Comparison of ENCODE assay signal across 8 mouse cellular contexts in the genomic region with DNA sequence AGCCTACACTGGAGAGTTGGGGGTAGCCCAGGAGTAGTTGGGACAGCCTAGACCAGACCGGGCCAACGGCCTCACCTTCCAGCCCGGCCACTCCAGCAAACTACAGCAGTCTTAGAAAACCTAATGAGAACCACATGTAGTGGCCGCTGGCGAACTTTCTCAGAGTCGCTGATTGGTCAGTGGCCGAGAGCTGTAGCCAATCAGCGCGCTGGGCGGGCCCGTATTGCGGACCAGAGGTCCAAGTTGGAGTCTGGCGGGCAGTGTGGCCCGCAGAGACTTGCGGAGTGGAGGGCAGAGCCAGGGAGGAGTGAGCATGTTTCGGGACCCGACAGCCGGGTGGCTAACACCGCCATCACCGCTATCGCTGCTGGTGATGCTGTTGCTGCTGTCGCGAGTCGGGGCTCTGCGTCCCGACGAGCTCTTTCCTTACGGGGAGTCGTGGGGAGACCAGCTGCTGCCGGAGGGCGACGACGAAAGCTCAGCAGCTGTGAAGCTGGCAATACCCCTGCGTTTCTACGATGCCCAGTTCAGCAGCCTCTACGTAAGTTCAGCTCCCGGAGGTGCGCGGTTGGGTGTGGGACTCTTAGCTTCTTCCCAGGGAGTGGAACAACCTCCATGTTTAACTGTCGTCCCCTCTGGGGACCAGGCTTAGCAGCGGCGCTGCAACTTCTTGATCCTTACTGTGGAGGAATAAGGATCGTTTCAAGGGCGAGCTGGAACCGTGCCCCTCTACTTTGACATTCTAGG. TPM values are rescaled to one million over a fixed set of nuclear protein-coding genes. Genes with fewer than 3 reads are reported as not detected.
DNase-seq lines count a peak whose midpoint lies in the region; ATAC-seq and TF ChIP-seq lines count a peak whose summit lies in the region.

A gene (plus strand): TSS at position 241 of the 747 bp plus-strand sequence.

- H3K4me3 ChIP-seq in ES-Bruce4 (ENCODE audit: low read depth, low read length) = peak within 1 kb of the TSS; percentile 79
- H3K4me3 ChIP-seq in hindbrain, embryonic 10.5 days = peak within 1 kb of the TSS; percentile 67
- peak within 1 kb of the TSS; percentile 54 for H3K4me3 ChIP-seq in lung, postnatal 0 days (ENCODE audit: low read depth, low read length)

- peak within 1 kb of the TSS; percentile 75 for H3K4me2 ChIP-seq in lung, postnatal 0 days (replicated peaks; ENCODE audit: low read depth, low read length)

- peak; percentile 66 for TF ChIP-seq POLR2A in ES-Bruce4 (IDR thresholded peaks at IDR 0.05; ENCODE audit: insufficient read depth, low read length)

- peak within 1 kb of the TSS; percentile 96 for H3K27ac ChIP-seq in ES-Bruce4 (ENCODE audit: insufficient read depth, low read length)
- H3K27ac ChIP-seq in hindbrain, embryonic 10.5 days = peak within 1 kb of the TSS; percentile 88
- peak within 1 kb of the TSS; percentile 72 for H3K27ac ChIP-seq in lung, postnatal 0 days (ENCODE audit: low read length)

- peak within 1 kb of the TSS; percentile 59 for H3K9ac ChIP-seq in ES-Bruce4 (ENCODE audit: low read depth, poor library complexity, severe bottlenecking)
- peak within 1 kb of the TSS; percentile 41; the same call in 1 of the 2 replicates for H3K9ac ChIP-seq in lung, postnatal 0 days (replicated peaks; ENCODE audit: low read depth)

- ATAC-seq in lung, postnatal 0 days = peak; percentile 98

- peaks cover 2% of the 10 kb centered on the region for H3K4me1 ChIP-seq in ES-Bruce4 (ENCODE audit: control insufficient read depth, insufficient read depth, low read length)
- peaks cover 34% of the 10 kb centered on the region for H3K4me1 ChIP-seq in hindbrain, embryonic 10.5 days (replicated peaks)
- 0 out of 2 replicates have a peak, but pooled peaks cover 4% of the 10 kb centered on the region for H3K4me1 ChIP-seq in lung, postnatal 0 days (ENCODE audit: insufficient read depth, low read depth, low read length)

- peak; percentile 6 for DNase-seq in cerebellum, adult 8-10 months
- peak; percentile 51 to 72 for DNase-seq in frontal cortex, postnatal 10 days (ENCODE audit: low spot score in 2 of 2)
- peak; percentile 95 for DNase-seq in hindbrain, embryonic 10.5 days (ENCODE audit: low spot score)
- peak; percentile 56 for DNase-seq in layer of hippocampus, adult 9-11 months
- peak; percentile 94 for DNase-seq in lung, postnatal 0 days (ENCODE audit: low spot score)
- DNase-seq in ovary, postnatal 10 days (ENCODE audit: low spot score) = peak; percentile 81
- peak; percentile 36 for DNase-seq in thymus, postnatal 14 days

- no peak for TF ChIP-seq CTCF in ES-Bruce4 (IDR thresholded peaks at IDR 0.05; ENCODE audit: low read depth, low read length)
- no peak; the same call in 1 of the 2 replicates for TF ChIP-seq CTCF in lung, postnatal 0 days (IDR thresholded peaks at IDR 0.05)

- no peaks in the 10 kb centered on the region for H3K27me3 ChIP-seq in ES-Bruce4 (ENCODE audit: control insufficient read depth, insufficient read depth, low read length, poor library complexity, severe bottlenecking)
- peaks cover 33% of the 10 kb centered on the region for H3K27me3 ChIP-seq in hindbrain, embryonic 10.5 days (ENCODE audit: insufficient read depth, poor library complexity, severe bottlenecking)
- peaks cover 10% of the 10 kb centered on the region; the same call in 1 of the 2 replicates for H3K27me3 ChIP-seq in lung, postnatal 0 days (replicated peaks; ENCODE audit: insufficient read depth, low read length)

- WGBS in hindbrain, embryonic 10.5 days = under 1% methylated on average over 45 of the region's 45 CpGs
- under 1% methylated on average over 45 of the region's 45 CpGs for WGBS in lung, postnatal 0 days

- H3K36me3 ChIP-seq in ES-Bruce4 (ENCODE audit: control insufficient read depth, insufficient read depth, low read length, poor library complexity, severe bottlenecking) = peaks cover 5% of the 10 kb centered on the region; the same call in 1 of the 2 replicates
- H3K36me3 ChIP-seq in hindbrain, embryonic 10.5 days = no peaks in the 10 kb centered on the region
- H3K36me3 ChIP-seq in lung, postnatal 0 days (ENCODE audit: insufficient read depth, low read length) = no peaks in the 10 kb centered on the region

- 0 out of 2 replicates have a peak, but pooled peaks have one; percentile 2 for TF ChIP-seq EP300 in ES-Bruce4 (IDR thresholded peaks at IDR 0.05; ENCODE audit: insufficient read depth, low read depth, low read length)
- TF ChIP-seq EP300 in lung, postnatal 0 days (IDR thresholded peaks at IDR 0.05) = no peak

- no peaks in the 10 kb centered on the region for H3K9me3 ChIP-seq in ES-Bruce4 (replicated peaks; ENCODE audit: control insufficient read depth, insufficient read depth, low read length, poor library complexity, severe bottlenecking)
- no peaks in the 10 kb centered on the region for H3K9me3 ChIP-seq in hindbrain, embryonic 10.5 days
- no peaks in the 10 kb centered on the region for H3K9me3 ChIP-seq in lung, postnatal 0 days (ENCODE audit: low read length)

RNA-seq across cellular contexts. Expression of the gene that starts here (rescaled TPM):
- polyA plus RNA-seq in ES-Bruce4 (2011; ENCODE audit: insufficient read depth, insufficient read length, low read depth, missing spikeins) = 125 and 133 TPM in 2 replicates
- polyA plus RNA-seq in hindbrain, embryonic 10.5 days (2016; fragmentation: Nextera tagmentation; extraction: Ambion mirVana) = 52.3 and 53.2 TPM in 2 replicates
- 39.0 and 40.4 TPM in 2 replicates for polyA plus RNA-seq in lung, postnatal 0 days (2015; fragmentation: Nextera tagmentation; extraction: Ambion mirVana)

Comparison
In these comparisons a context has a peak if more than half of its experiments do, and no peak if none do; other contexts are left out.
1. Peak in every context shown above with its lines: DNase-seq, ATAC-seq, H3K4me3 ChIP-seq and H3K27ac ChIP-seq.
2. DNase-seq: peak in every context shown above with its lines; median percentile 95 in hindbrain, embryonic 10.5 days; 94 in lung, postnatal 0 days; 81 in ovary, postnatal 10 days; 62 in frontal cortex, postnatal 10 days; 56 in layer of hippocampus, adult 9-11 months; 36 in thymus, postnatal 14 days; 6 in cerebellum, adult 8-10 months.